ENCODE assay signal across 7 mouse cellular contexts in the genomic region with DNA sequence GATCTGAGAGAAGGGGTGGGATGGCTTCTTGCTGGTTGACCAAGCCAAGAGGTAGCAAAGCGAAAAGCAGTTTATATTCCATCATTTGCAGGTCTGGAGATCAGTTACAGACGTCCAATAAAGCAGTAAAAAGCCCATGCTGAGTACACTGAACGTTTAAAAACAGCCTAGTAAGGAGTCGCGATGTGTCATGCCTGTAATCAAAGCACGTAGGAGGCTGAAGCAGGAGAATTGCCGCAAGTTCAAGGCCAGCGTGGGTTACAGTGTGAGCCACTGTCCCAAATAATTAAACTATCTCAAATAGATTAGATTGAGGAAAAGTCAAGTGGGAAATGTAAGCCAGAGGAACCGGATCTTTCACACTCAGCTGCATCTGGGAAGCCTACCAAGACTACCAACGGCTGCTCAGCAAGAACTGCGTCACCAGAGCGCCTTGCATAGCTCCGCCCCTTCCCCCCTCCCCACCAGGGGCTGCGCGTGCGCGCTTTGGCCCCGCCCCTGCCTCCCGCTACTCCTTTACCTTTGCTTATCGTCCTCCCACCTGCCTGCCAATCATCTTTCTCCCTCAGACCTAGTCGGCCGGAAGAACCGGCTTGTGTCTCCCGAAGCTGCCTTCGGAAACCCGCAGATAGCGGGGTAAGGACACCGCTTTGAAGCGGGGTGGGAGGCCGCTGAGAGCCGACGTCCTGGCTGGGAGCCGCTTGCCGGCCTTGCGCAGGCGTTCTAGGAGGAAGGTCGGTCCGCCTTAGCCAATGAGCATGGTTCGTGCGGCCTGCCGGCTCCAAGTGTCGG. TPM values are rescaled to one million over a fixed set of nuclear protein-coding genes. Genes with fewer than 3 reads are reported as not detected.
DNase-seq lines count a peak whose midpoint lies in the region; ATAC-seq and TF ChIP-seq lines count a peak whose summit lies in the region.

A gene (plus strand): TSS at position 487 of the 792 bp plus-strand sequence.

- peak; percentile 95 for DNase-seq in adrenal gland, postnatal 10 days
- DNase-seq in embryonic facial prominence, embryonic 10.5 days (ENCODE audit: low spot score): peak; percentile 95
- DNase-seq in gonadal fat pad, adult 2 months (ENCODE audit: low read depth): peak; percentile 70
- DNase-seq in left cerebral cortex, postnatal 4 days: peak; percentile 95

- 7% methylated on average over 42 of the region's 42 CpGs for WGBS in embryonic facial prominence, embryonic 10.5 days
- 4% methylated on average over 42 of the region's 42 CpGs for WGBS in intestine, postnatal 0 days
- WGBS in midbrain, embryonic 12.5 days: 9% methylated on average over 42 of the region's 42 CpGs
- WGBS in small intestine, adult 2 months: 3% methylated on average over 42 of the region's 42 CpGs

- no peak for TF ChIP-seq CTCF in intestine, postnatal 0 days (IDR thresholded peaks at IDR 0.05; ENCODE audit: low read depth)
- no peak for TF ChIP-seq CTCF in small intestine, adult 2 months (IDR thresholded peaks at IDR 0.05; ENCODE audit: extremely low read depth, insufficient read length, insufficient replicate concordance, low read depth, low read length)

- H3K27me3 ChIP-seq in embryonic facial prominence, embryonic 10.5 days (replicated peaks; ENCODE audit: low read depth, poor library complexity, severe bottlenecking): no peaks in the 10 kb centered on the region
- H3K27me3 ChIP-seq in intestine, postnatal 0 days (replicated peaks; ENCODE audit: control insufficient read depth, insufficient read depth, low read length): no peaks in the 10 kb centered on the region
- 0 out of 2 replicates have a peak, but pooled peaks cover 6% of the 10 kb centered on the region for H3K27me3 ChIP-seq in midbrain, embryonic 12.5 days
- H3K27me3 ChIP-seq in small intestine, adult 2 months (ENCODE audit: control insufficient read depth, insufficient read depth, low read length): no peaks in the 10 kb centered on the region

- intact Hi-C loops in left cerebral cortex, postnatal 4 days (cut with DNase I): no loop called here

- H3K36me3 ChIP-seq in embryonic facial prominence, embryonic 10.5 days (replicated peaks): peaks cover 3% of the 10 kb centered on the region; the same call in 1 of the 2 replicates
- peaks cover 8% of the 10 kb centered on the region; the same call in 1 of the 2 replicates for H3K36me3 ChIP-seq in intestine, postnatal 0 days (ENCODE audit: control insufficient read depth, insufficient read depth)
- H3K36me3 ChIP-seq in midbrain, embryonic 12.5 days: no peaks in the 10 kb centered on the region
- H3K36me3 ChIP-seq in small intestine, adult 2 months (ENCODE audit: control insufficient read depth, insufficient read depth, low read length): no peaks in the 10 kb centered on the region

- H3K27ac ChIP-seq in embryonic facial prominence, embryonic 10.5 days (replicated peaks): peak within 1 kb of the TSS; percentile 89
- peak within 1 kb of the TSS; percentile 88 for H3K27ac ChIP-seq in intestine, postnatal 0 days (ENCODE audit: low read depth, low read length)
- peak within 1 kb of the TSS; percentile 84 for H3K27ac ChIP-seq in midbrain, embryonic 12.5 days (replicated peaks)
- peak within 1 kb of the TSS; percentile 89 for H3K27ac ChIP-seq in small intestine, adult 2 months (ENCODE audit: insufficient read depth, low read depth, low read length)

- H3K9me3 ChIP-seq in embryonic facial prominence, embryonic 10.5 days: no peaks in the 10 kb centered on the region
- H3K9me3 ChIP-seq in intestine, postnatal 0 days (ENCODE audit: control insufficient read depth): no peaks in the 10 kb centered on the region
- no peaks in the 10 kb centered on the region for H3K9me3 ChIP-seq in midbrain, embryonic 12.5 days

- peak within 1 kb of the TSS; percentile 76 for H3K4me3 ChIP-seq in embryonic facial prominence, embryonic 10.5 days
- peak within 1 kb of the TSS; percentile 54 for H3K4me3 ChIP-seq in intestine, postnatal 0 days (ENCODE audit: low read depth, low read length)
- H3K4me3 ChIP-seq in midbrain, embryonic 12.5 days: peak within 1 kb of the TSS; percentile 70
- H3K4me3 ChIP-seq in small intestine, adult 2 months (ENCODE audit: low read depth, low read length): peak within 1 kb of the TSS; percentile 75

- peak; percentile 92 for ATAC-seq in intestine, postnatal 0 days
- ATAC-seq in midbrain, embryonic 12.5 days (ENCODE audit: low FRiP score, low read depth): peak; percentile 98

- H3K9ac ChIP-seq in intestine, postnatal 0 days (ENCODE audit: low read depth, low read length): peak within 1 kb of the TSS; percentile 64
- peak within 1 kb of the TSS; percentile 74 for H3K9ac ChIP-seq in midbrain, embryonic 12.5 days (replicated peaks)

- peak; percentile 71 for TF ChIP-seq POLR2A in small intestine, adult 2 months (IDR thresholded peaks at IDR 0.05; ENCODE audit: low read depth, low read length)

- H3K4me2 ChIP-seq in intestine, postnatal 0 days (replicated peaks; ENCODE audit: low read depth): peak within 1 kb of the TSS; percentile 82
- peak within 1 kb of the TSS; percentile 89 for H3K4me2 ChIP-seq in midbrain, embryonic 12.5 days (replicated peaks)

- H3K4me1 ChIP-seq in embryonic facial prominence, embryonic 10.5 days: peaks cover 14% of the 10 kb centered on the region
- H3K4me1 ChIP-seq in intestine, postnatal 0 days (replicated peaks; ENCODE audit: control insufficient read depth, insufficient read depth, low read length): peaks cover 3% of the 10 kb centered on the region; the same call in 1 of the 2 replicates
- H3K4me1 ChIP-seq in midbrain, embryonic 12.5 days: peaks cover 12% of the 10 kb centered on the region
- H3K4me1 ChIP-seq in small intestine, adult 2 months (ENCODE audit: control insufficient read depth, insufficient read depth, insufficient read length, low read length): no peaks in the 10 kb centered on the region

RNA-seq across cellular contexts. Expression of the gene that starts here (rescaled TPM):
- total RNA-seq in adrenal gland, postnatal 10 days (2021): 10 to 100 TPM; 14.2 to 19.0 TPM
- 4.2 and 5.7 TPM in 2 replicates for polyA plus RNA-seq in embryonic facial prominence, embryonic 10.5 days (2016; fragmentation: Nextera tagmentation; extraction: Ambion mirVana)
- polyA plus RNA-seq in gonadal fat pad, adult 2 months (2012; rRNA removed): 4.6 and 4.8 TPM in 2 replicates
- polyA plus RNA-seq in intestine, postnatal 0 days (2015; fragmentation: Nextera tagmentation; extraction: Ambion mirVana): 3.2 TPM in 2 replicates
- total RNA-seq in left cerebral cortex, postnatal 4 days (2021): 10 to 100 TPM; 11.3 to 11.5 TPM
- polyA plus RNA-seq in midbrain, embryonic 12.5 days (2016; fragmentation: Nextera tagmentation; extraction: Ambion mirVana): 7.4 and 7.7 TPM in 2 replicates
- 0.42 and 0.79 TPM in 2 replicates for polyA plus RNA-seq in small intestine, adult 2 months (2012; rRNA removed)

Comparison
In these comparisons a context has a peak if more than half of its experiments do, and no peak if none do; other contexts are left out.
1. Peak in every context shown above with its lines: DNase-seq, ATAC-seq, H3K4me3 ChIP-seq and H3K27ac ChIP-seq.